Mouse (Mus musculus): ENCODE measurements at regions not wholly inside any gene's neighbourhood (a gene's known extent, or its start where the extent isn't known, plus 50 kb on each side); places are given as distances from the start of the nearest gene placed in this dataset.

DNA sequence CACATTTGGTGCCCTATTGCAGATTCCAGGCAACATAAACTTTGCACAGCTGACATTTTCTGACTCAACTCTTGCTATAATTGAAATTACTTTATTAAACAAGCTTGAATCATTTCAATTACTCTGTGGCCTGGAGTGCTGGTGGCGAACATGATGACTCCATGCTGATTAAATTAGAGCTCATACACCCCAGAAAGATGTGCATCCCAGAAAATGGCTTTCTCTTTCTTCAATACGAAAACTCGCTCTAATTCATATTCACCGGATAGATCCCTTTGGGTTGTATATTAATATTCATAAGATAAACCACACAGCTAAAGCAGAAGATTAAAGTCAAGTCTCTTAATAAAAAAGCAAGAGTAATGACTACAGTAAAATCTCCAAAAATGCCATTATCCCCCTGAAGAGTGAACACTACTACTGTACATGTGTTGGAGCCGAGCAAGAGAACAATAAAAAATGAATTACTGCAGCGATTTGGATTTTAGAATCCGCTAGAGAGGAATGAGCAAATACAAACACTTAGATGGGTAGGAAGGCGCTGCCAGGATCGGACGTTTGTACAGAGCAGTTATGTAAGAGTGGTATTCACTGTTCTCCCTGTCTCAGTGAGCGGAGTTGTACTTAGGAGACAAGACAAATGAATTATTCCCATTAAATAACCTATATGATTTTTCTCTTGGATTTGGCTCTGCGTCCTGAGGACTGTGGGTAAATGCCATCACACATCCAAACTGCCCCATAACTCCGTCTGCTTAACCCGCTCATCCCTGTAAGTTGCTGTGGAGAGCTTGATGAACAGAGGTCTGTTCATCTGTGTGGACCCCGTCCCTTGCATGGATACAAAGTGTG lies 264.5 kb upstream of the Igfbp7 start:
- Histone ChIP-seq H3K4me3 (replicated peaks in 1 of 3; ENCODE audit: low read depth in 2 of 3, low read length in 2 of 3, poor library complexity in 1 of 3) (no peak overlapping the region), H3K9ac (ENCODE audit: insufficient read depth, low read depth) (no peak overlapping the region), H3K27me3 (replicated peaks) (no peaks in the 10 kb centered on the region), H3K9me3 (replicated peaks; ENCODE audit: low read length) (no peaks in the 10 kb centered on the region), H3K27ac (ENCODE audit: insufficient read depth, low read depth) (no peak overlapping the region), H3K4me1 (ENCODE audit: control insufficient read depth in 1 of 2, insufficient read depth in 2 of 2) (peaks cover 0 to 4% of the 10 kb centered on the region in 2 experiments; a peak in 1 of 4 replicates), H3K79me2 (replicated peaks; ENCODE audit: control insufficient read depth, extremely low read depth, insufficient read depth, poor library complexity, severe bottlenecking) (no peaks in the 10 kb centered on the region), H3K36me3 (replicated peaks in 1 of 2; ENCODE audit: control insufficient read depth in 1 of 2, insufficient read depth in 1 of 2, low read length in 1 of 2) (no peaks in the 10 kb centered on the region), H3K4me2 (ENCODE audit: insufficient read depth, low read depth, poor library complexity, severe bottlenecking) (no peak overlapping the region)
- TF ChIP-seq ELF1 (IDR thresholded peaks at IDR 0.05; ENCODE audit: low read depth, low read length), result no peak
- no peak for TF ChIP-seq NELFE (IDR thresholded peaks at IDR 0.05; ENCODE audit: low read depth, low read length)
- no peak for TF ChIP-seq USF2 (conservative IDR thresholded peaks at IDR 0.05; ENCODE audit: low read depth, low read length)
- TF ChIP-seq CHD1 (IDR thresholded peaks at IDR 0.05; ENCODE audit: low read depth, low read length), result no peak
- TF ChIP-seq JUN (IDR thresholded peaks at IDR 0.05; ENCODE audit: insufficient read depth, low read depth, low read length), result no peak
- no peak for TF ChIP-seq TCF12 (IDR thresholded peaks at IDR 0.05; ENCODE audit: low read depth, low read length)
- dilution Hi-C loops (cut with MboI; ENCODE audit: extremely low pct_ligation_motif_present, extremely low pct_unique_long_range_greater_than_20kb, low sequenced_read_pairs), result no loop called here
- in situ Hi-C loops (cut with MboI; ENCODE audit: low pct_ligation_motif_present, low pct_unique_long_range_greater_than_20kb, low sequenced_read_pairs), result no loop called here
- DNase-seq (ENCODE audit: extremely low read depth), result no peak

DNA sequence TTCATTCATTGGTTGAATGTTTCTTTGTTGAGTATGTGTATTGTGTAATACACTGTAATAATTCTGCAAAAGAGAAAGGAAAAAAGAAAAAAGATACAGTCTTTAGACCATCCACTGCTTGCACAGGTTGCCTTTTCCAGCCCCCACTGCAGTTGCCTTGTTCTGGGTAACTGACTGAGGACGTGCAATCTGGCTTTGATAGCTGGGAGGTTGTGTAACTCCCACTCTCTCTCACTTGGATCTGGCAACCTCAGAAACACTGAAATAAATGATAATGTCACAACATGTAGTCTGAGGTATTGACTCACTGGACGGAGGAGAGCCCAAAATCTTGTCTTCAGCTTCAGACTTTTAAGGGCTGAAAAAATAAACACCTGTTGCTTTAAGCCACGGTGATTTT lies 255.3 kb upstream of the Igfbp7 start:
- in situ Hi-C loops (cut with MboI; ENCODE audit: low pct_ligation_motif_present, low pct_unique_long_range_greater_than_20kb, low sequenced_read_pairs), result no loop called here
- H3K4me2 ChIP-seq (ENCODE audit: insufficient read depth, low read depth, poor library complexity, severe bottlenecking), result no peak overlapping the region
- H3K27me3 ChIP-seq (replicated peaks), result no peaks in the 10 kb centered on the region
- H3K4me1 ChIP-seq (ENCODE audit: control insufficient read depth in 1 of 2, insufficient read depth in 2 of 2), result no peaks in the 10 kb centered on the region
- no peaks in the 10 kb centered on the region for H3K79me2 ChIP-seq (replicated peaks; ENCODE audit: control insufficient read depth, extremely low read depth, insufficient read depth, poor library complexity, severe bottlenecking)
- dilution Hi-C loops (cut with MboI; ENCODE audit: extremely low pct_ligation_motif_present, extremely low pct_unique_long_range_greater_than_20kb, low sequenced_read_pairs), result no loop called here
- no peak overlapping the region for H3K27ac ChIP-seq (ENCODE audit: insufficient read depth, low read depth)
- H3K9ac ChIP-seq (ENCODE audit: insufficient read depth, low read depth), result no peak overlapping the region
- TF ChIP-seq ELF1 (IDR thresholded peaks at IDR 0.05; ENCODE audit: low read depth, low read length), result no peak
- TF ChIP-seq SMC3 (IDR thresholded peaks at IDR 0.05; ENCODE audit: low read depth, low read length), result no peak
- TF ChIP-seq MAFK (IDR thresholded peaks at IDR 0.05; ENCODE audit: insufficient replicate concordance, low read length), result no peak
- no peak overlapping the region for H3K4me3 ChIP-seq (replicated peaks in 1 of 3; ENCODE audit: low read depth in 2 of 3, low read length in 2 of 3, poor library complexity in 1 of 3)
- DNase-seq (ENCODE audit: extremely low read depth), result no peak
- H3K36me3 ChIP-seq (replicated peaks in 1 of 2; ENCODE audit: control insufficient read depth in 1 of 2, insufficient read depth in 1 of 2, low read length in 1 of 2), result no peaks in the 10 kb centered on the region
- no peaks in the 10 kb centered on the region for H3K9me3 ChIP-seq (replicated peaks; ENCODE audit: low read length)

DNA sequence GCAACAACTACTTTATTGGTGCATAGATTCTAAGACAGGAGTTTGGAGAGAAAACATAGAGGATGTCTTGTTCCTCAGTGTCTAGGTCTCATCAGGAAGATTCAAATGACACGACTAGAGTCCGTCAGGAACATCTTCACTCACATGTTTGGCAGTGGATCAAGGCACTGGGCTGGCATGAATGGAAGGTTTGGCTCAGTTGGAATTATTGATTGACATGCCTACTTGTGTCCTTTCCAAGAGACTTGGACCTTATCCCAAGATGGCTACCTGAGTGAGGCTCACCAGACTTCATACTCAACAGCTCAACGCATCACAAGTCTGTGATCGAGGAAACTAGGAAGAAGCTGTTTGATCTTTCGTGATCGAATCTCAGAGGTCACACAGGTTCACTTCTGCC lies 251.2 kb upstream of the Igfbp7 start:
- TF ChIP-seq ELF1 (IDR thresholded peaks at IDR 0.05; ENCODE audit: low read depth, low read length) (no peak), MXI1 (IDR thresholded peaks at IDR 0.05; ENCODE audit: low read depth, low read length) (no peak), POLR2AphosphoS2 (IDR thresholded peaks at IDR 0.05; ENCODE audit: low read depth, low read length) (no peak), SMC3 (IDR thresholded peaks at IDR 0.05; ENCODE audit: low read depth, low read length) (no peak), PAX5 (IDR thresholded peaks at IDR 0.05; ENCODE audit: low read length) (no peak), ZNF384 (IDR thresholded peaks at IDR 0.05; ENCODE audit: low read depth, low read length) (no peak), USF2 (conservative IDR thresholded peaks at IDR 0.05; ENCODE audit: low read depth, low read length) (no peak), CHD2 (IDR thresholded peaks at IDR 0.05; ENCODE audit: low read length) (no peak), NRF1 (IDR thresholded peaks at IDR 0.05; ENCODE audit: low read depth, low read length) (no peak), USF1 (IDR thresholded peaks at IDR 0.05; ENCODE audit: low read depth, low read length) (no peak), JUND (conservative IDR thresholded peaks at IDR 0.05; ENCODE audit: low read depth, low read length) (no peak), EP300 (IDR thresholded peaks at IDR 0.05; ENCODE audit: low read length) (no peak), ZC3H11A (IDR thresholded peaks at IDR 0.05; ENCODE audit: low read depth, low read length) (no peak), CHD1 (IDR thresholded peaks at IDR 0.05; ENCODE audit: low read depth, low read length) (no peak), UBTF (IDR thresholded peaks at IDR 0.05; ENCODE audit: low read depth, low read length) (no peak), ZMIZ1 (IDR thresholded peaks at IDR 0.05; ENCODE audit: low read depth, low read length) (no peak), E2F4 (IDR thresholded peaks at IDR 0.05; ENCODE audit: insufficient replicate concordance, low read depth, low read length) (no peak), MAX (IDR thresholded peaks at IDR 0.05; ENCODE audit: low read length) (no peak), GABPA (IDR thresholded peaks at IDR 0.05; ENCODE audit: insufficient replicate concordance, low read depth, low read length) (no peak)
- no peak overlapping the region for H3K9ac ChIP-seq (ENCODE audit: insufficient read depth, low read depth)
- dilution Hi-C loops (cut with MboI; ENCODE audit: extremely low pct_ligation_motif_present, extremely low pct_unique_long_range_greater_than_20kb, low sequenced_read_pairs), result no loop called here
- H3K4me2 ChIP-seq (ENCODE audit: insufficient read depth, low read depth, poor library complexity, severe bottlenecking), result no peak overlapping the region
- H3K27me3 ChIP-seq (replicated peaks), result no peaks in the 10 kb centered on the region
- H3K4me3 ChIP-seq (replicated peaks in 1 of 3; ENCODE audit: low read depth in 2 of 3, low read length in 2 of 3, poor library complexity in 1 of 3), result no peak overlapping the region
- H3K27ac ChIP-seq (ENCODE audit: insufficient read depth, low read depth), result no peak overlapping the region
- in situ Hi-C loops (cut with MboI; ENCODE audit: low pct_ligation_motif_present, low pct_unique_long_range_greater_than_20kb, low sequenced_read_pairs), result no loop called here
- H3K4me1 ChIP-seq (ENCODE audit: control insufficient read depth in 1 of 2, insufficient read depth in 2 of 2), result no peaks in the 10 kb centered on the region
- no peak for DNase-seq (ENCODE audit: extremely low read depth)
- no peaks in the 10 kb centered on the region for H3K36me3 ChIP-seq (replicated peaks in 1 of 2; ENCODE audit: control insufficient read depth in 1 of 2, insufficient read depth in 1 of 2, low read length in 1 of 2)
- no peaks in the 10 kb centered on the region for H3K9me3 ChIP-seq (replicated peaks; ENCODE audit: low read length)
- H3K79me2 ChIP-seq (replicated peaks; ENCODE audit: control insufficient read depth, extremely low read depth, insufficient read depth, poor library complexity, severe bottlenecking), result no peaks in the 10 kb centered on the region
